8 mouse cellular contexts compared by ENCODE assay signal in genomic region chr19:5085145-5085863, GRCm38 (mm10). TPM values are rescaled to one million over a fixed set of nuclear protein-coding genes. Genes with fewer than 3 reads are reported as not detected.
A peak's percentile ranks its signal among the peaks of the same experiment; 100 is the strongest.
DNase-seq lines count a peak whose midpoint lies in the region; ATAC-seq and TF ChIP-seq lines count a peak whose summit lies in the region.

TSS of gene Tmem151a (minus strand) at chr19:5085531.

- no peaks in the 10 kb centered on the region for H3K9me3 ChIP-seq in heart, embryonic 16.5 days (replicated peaks; ENCODE audit: control insufficient read depth, low read length)
- H3K9me3 ChIP-seq in lung, postnatal 0 days (ENCODE audit: low read length): no peaks in the 10 kb centered on the region

- no peak for DNase-seq in spleen, adult 2 months (ENCODE audit: low read depth in 1 of 2, low spot score in 2 of 2)
- no peak for DNase-seq in spleen, postnatal 14 days (ENCODE audit: low spot score in 2 of 2)
- peak; percentile 80 for DNase-seq in cerebellum, adult 2 months
- DNase-seq in layer of hippocampus, adult 2 months (ENCODE audit: low spot score in 2 of 2): no peak
- DNase-seq in lung, postnatal 0 days (ENCODE audit: low spot score): peak; percentile 54
- peak; percentile 58 for DNase-seq in testis, postnatal 10 days (ENCODE audit: low spot score)
- no peak for DNase-seq in gastrocnemius, postnatal 10 days

- peaks cover 12% of the 10 kb centered on the region for H3K27me3 ChIP-seq in spleen, adult 2 months (ENCODE audit: control insufficient read depth, insufficient read depth, low read length)
- no peaks in the 10 kb centered on the region for H3K27me3 ChIP-seq in cerebellum, adult 2 months (ENCODE audit: control insufficient read depth, insufficient read depth, low read length)
- H3K27me3 ChIP-seq in heart, embryonic 16.5 days (ENCODE audit: control insufficient read depth, insufficient read depth, low read length): peaks cover 56% of the 10 kb centered on the region
- peaks cover 48% of the 10 kb centered on the region for H3K27me3 ChIP-seq in lung, postnatal 0 days (replicated peaks; ENCODE audit: insufficient read depth, low read length)

- no peak within 1 kb of the TSS for H3K27ac ChIP-seq in spleen, adult 2 months (ENCODE audit: insufficient read depth, low read length)
- peak within 1 kb of the TSS; percentile 98 for H3K27ac ChIP-seq in cerebellum, adult 2 months (ENCODE audit: insufficient read depth, low read length)
- H3K27ac ChIP-seq in heart, embryonic 16.5 days (ENCODE audit: low read length): no peak within 1 kb of the TSS
- H3K27ac ChIP-seq in layer of hippocampus, adult 2 months: peak within 1 kb of the TSS; percentile 99
- no peak within 1 kb of the TSS for H3K27ac ChIP-seq in lung, postnatal 0 days (ENCODE audit: low read length)

- H3K36me3 ChIP-seq in spleen, adult 2 months (ENCODE audit: control insufficient read depth, insufficient read depth, low read length): no peaks in the 10 kb centered on the region
- no peaks in the 10 kb centered on the region for H3K36me3 ChIP-seq in heart, embryonic 16.5 days (ENCODE audit: control insufficient read depth, insufficient read depth)
- peaks cover 4% of the 10 kb centered on the region; the same call in 1 of the 2 replicates for H3K36me3 ChIP-seq in lung, postnatal 0 days (ENCODE audit: insufficient read depth, low read length)

- no peak for TF ChIP-seq CTCF in spleen, adult 2 months (IDR thresholded peaks at IDR 0.05; ENCODE audit: extremely low read depth, insufficient read depth, insufficient read length, insufficient replicate concordance)
- no peak for TF ChIP-seq CTCF in cerebellum, adult 2 months (IDR thresholded peaks at IDR 0.05; ENCODE audit: borderline replicate concordance, insufficient read depth, low read depth, low read length)
- TF ChIP-seq CTCF in layer of hippocampus, adult 2 months (conservative IDR thresholded peaks at IDR 0.05): no peak
- no peak for TF ChIP-seq CTCF in lung, postnatal 0 days (IDR thresholded peaks at IDR 0.05)

- peak within 1 kb of the TSS; percentile 92 for H3K4me2 ChIP-seq in heart, embryonic 16.5 days (ENCODE audit: low read depth, low read length)
- peak within 1 kb of the TSS; percentile 79 for H3K4me2 ChIP-seq in lung, postnatal 0 days (replicated peaks; ENCODE audit: low read depth, low read length)

- TF ChIP-seq POLR2A in spleen, adult 2 months (IDR thresholded peaks at IDR 0.05; ENCODE audit: low read depth, low read length): no peak
- TF ChIP-seq POLR2A in cerebellum, adult 2 months (IDR thresholded peaks at IDR 0.05; ENCODE audit: borderline replicate concordance, insufficient read depth, low read length): peak; percentile 69; the same call in 1 of the 2 replicates

- no peak for TF ChIP-seq EP300 in lung, postnatal 0 days (IDR thresholded peaks at IDR 0.05)

- peak within 1 kb of the TSS; percentile 38; the same call in 1 of the 2 replicates for H3K4me3 ChIP-seq in spleen, adult 2 months (ENCODE audit: extremely low read depth, insufficient read depth, insufficient read length)
- peak within 1 kb of the TSS; percentile 64 for H3K4me3 ChIP-seq in cerebellum, adult 2 months (replicated peaks; ENCODE audit: insufficient read depth, low read depth, low read length)
- H3K4me3 ChIP-seq in heart, embryonic 16.5 days (ENCODE audit: low read length): peak within 1 kb of the TSS; percentile 60
- H3K4me3 ChIP-seq in layer of hippocampus, adult 2 months: peak within 1 kb of the TSS; percentile 89
- peak within 1 kb of the TSS; percentile 48 for H3K4me3 ChIP-seq in lung, postnatal 0 days (ENCODE audit: low read depth, low read length)

- no peak for ATAC-seq in heart, embryonic 16.5 days (replicated peaks; ENCODE audit: extremely low read depth, insufficient read depth, low FRiP score)
- ATAC-seq in lung, postnatal 0 days: no peak

- peaks cover 10% of the 10 kb centered on the region for H3K4me1 ChIP-seq in spleen, adult 2 months (ENCODE audit: control insufficient read depth, insufficient read depth, insufficient read length)
- H3K4me1 ChIP-seq in cerebellum, adult 2 months (ENCODE audit: control insufficient read depth, insufficient read depth, low read length): peaks cover 10% of the 10 kb centered on the region
- H3K4me1 ChIP-seq in heart, embryonic 16.5 days (ENCODE audit: control insufficient read depth, insufficient read depth, low read length): peaks cover 15% of the 10 kb centered on the region
- no peaks in the 10 kb centered on the region; the same call in 1 of the 2 replicates for H3K4me1 ChIP-seq in lung, postnatal 0 days (ENCODE audit: insufficient read depth, low read depth, low read length)

- WGBS in spleen, adult 2 months: 1% methylated on average over 67 of the region's 69 CpGs
- under 1% methylated on average over 54 of the region's 69 CpGs for WGBS in cerebellum, adult 2 months
- WGBS in heart, embryonic 16.5 days: 1% methylated on average over 53 of the region's 69 CpGs
- WGBS in lung, postnatal 0 days: 1% methylated on average over 60 of the region's 69 CpGs

- H3K9ac ChIP-seq in heart, embryonic 16.5 days (ENCODE audit: low read length): peak within 1 kb of the TSS; percentile 60
- H3K9ac ChIP-seq in lung, postnatal 0 days (replicated peaks; ENCODE audit: low read depth): no peak within 1 kb of the TSS

RNA-seq across cellular contexts. Expression of gene Tmem151a, which starts in this region (rescaled TPM):
- polyA plus RNA-seq in spleen, adult 2 months (2012; rRNA removed): 0.69 and 1.4 TPM in 2 replicates
- polyA plus RNA-seq in cerebellum, adult 2 months (2012; rRNA removed): 84.0 and 102 TPM in 2 replicates
- 3.2 and 4.6 TPM in 2 replicates for polyA plus RNA-seq in heart, embryonic 16.5 days (2015; fragmentation: Nextera tagmentation; extraction: Ambion mirVana)
- 100 to 1,000 TPM; 112 to 114 TPM for total RNA-seq in layer of hippocampus, adult 2 months (2021)
- 4.1 and 4.5 TPM in 2 replicates for polyA plus RNA-seq in lung, postnatal 0 days (2015; fragmentation: Nextera tagmentation; extraction: Ambion mirVana)
- total RNA-seq in gastrocnemius, postnatal 10 days (2021): under 1 TPM; 0.23 to 0.27 TPM

Comparison
In these comparisons a context has a peak if more than half of its experiments do, and no peak if none do; other contexts are left out.
1. RNA of gene Tmem151a (total RNA-seq): 112 to 114 TPM in layer of hippocampus, adult 2 months; 0.23 to 0.27 TPM in gastrocnemius, postnatal 10 days; every median in the first group is over 10 times any median in the second.
2. RNA of gene Tmem151a (polyA plus RNA-seq): 84.0 to 102 TPM in cerebellum, adult 2 months; 3.2 to 4.6 TPM in heart, embryonic 16.5 days, 4.1 to 4.5 TPM in lung, postnatal 0 days and 0.69 to 1.4 TPM in spleen, adult 2 months; every median in the first group is over 10 times any median in the second.
3. DNase-seq: peak in cerebellum, adult 2 months (2 of 2), lung, postnatal 0 days (single experiment) and testis, postnatal 10 days (single experiment); none in spleen, adult 2 months (0 of 2), spleen, postnatal 14 days (0 of 2), layer of hippocampus, adult 2 months (0 of 2) and gastrocnemius, postnatal 10 days (single experiment).
4. H3K27ac ChIP-seq: peak in cerebellum, adult 2 months (single experiment) and layer of hippocampus, adult 2 months (single experiment); none in spleen, adult 2 months (single experiment), heart, embryonic 16.5 days (single experiment) and lung, postnatal 0 days (single experiment).
5. H3K4me3 ChIP-seq: peak in every context shown above with its lines; median percentile 89 in layer of hippocampus, adult 2 months; 64 in cerebellum, adult 2 months; 60 in heart, embryonic 16.5 days; 48 in lung, postnatal 0 days; 38 in spleen, adult 2 months.